Mouse (Mus musculus) heart, postnatal 0 days (tissue): Measurements from ENCODE around the gene Prkcz.

Experiments used
- CTCF ChIP-seq: IDR thresholded peaks from 2 replicates; pipeline ENCODE4 v1.5.1; 2016; ENCODE audit warnings: antibody characterized with exemption, control low read depth, low read depth
- EP300 ChIP-seq: IDR thresholded peaks from 2 replicates; pipeline ENCODE4 v1.6.1; 2016; ENCODE audit warnings: antibody characterized with exemption, low read depth

GRCm38 (mm10) chr4:155281652-155282051 lies 79.5 kb downstream of the Prkcz start:
- TF ChIP-seq CTCF (no peak), EP300 (no peak)
